Mouse (Mus musculus): ENCODE data around the gene 6430571L13Rik.

6430571L13Rik gene

DNA sequence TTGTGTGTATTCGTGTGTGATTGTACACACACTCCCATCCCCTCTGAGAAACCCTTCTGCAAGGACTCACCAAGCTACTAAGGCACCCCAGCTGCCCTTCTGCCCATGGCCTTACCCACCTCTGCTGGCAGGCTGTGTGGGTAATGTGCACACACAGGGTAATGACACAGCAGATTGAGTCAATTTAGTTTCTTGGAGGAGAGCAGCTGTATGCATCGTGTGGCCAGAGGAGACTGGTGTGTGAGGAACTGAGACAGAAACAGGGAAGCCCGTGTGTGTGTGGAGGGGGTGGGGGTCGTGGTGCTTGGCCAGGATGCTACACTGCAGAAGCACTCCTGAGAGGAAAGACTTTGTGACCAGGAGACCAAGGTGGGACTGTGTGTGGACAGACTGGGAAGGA, 32.0 kb downstream of the 6430571L13Rik start:
- CTCF ChIA-PET, result interaction anchor here (0.6 kb wide), 1 partner anchor 30 kb away, joined by 3 read pairs; no protein-coding TSS in a partner anchor

DNA sequence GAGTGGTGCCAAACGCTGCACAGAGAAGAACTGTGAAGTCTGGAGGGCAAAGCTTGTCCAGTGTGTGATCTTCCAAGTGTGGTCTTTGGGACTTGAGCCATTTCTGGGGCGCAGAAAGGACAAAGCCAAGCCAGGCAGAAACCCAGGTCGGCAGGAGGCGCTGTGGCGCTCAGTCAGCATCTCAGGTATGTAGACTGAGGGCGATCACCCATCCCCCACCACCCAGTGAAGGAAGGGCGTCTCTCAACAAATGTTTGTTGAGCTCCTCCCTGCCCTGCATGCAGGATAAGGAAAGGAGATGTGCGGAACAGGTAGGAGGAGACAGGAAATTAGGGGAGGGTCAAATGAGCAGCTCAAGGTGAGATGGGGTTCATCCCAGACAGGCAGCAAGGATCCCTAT, 34.2 kb downstream of the 6430571L13Rik start:
- CTCF ChIA-PET, result no interaction called here

DNA sequence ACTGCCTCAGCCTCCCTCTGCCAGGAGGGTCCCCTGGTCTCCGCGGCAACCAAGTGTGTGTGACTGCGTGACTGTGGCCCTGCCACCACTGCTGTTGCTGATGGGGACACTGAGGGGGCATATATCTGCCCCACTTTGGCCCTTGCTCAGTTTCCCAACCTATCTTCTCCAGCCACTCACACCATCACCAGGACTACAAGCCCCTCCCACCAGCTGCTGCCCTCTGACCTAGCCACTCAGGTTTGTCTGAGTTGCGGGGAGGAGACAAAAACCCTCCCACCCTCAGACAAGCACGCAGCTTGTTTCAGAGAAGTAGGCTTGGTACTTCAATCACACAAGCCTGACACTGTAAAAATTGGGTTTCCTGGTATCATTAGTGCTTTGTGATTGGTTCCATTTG, 35.0 kb downstream of the 6430571L13Rik start:
- CTCF ChIA-PET, result no interaction called here

- CTCF ChIA-PET, result no interaction called here
Observed at GRCm38 (mm10) chr9:107377961-107378512, 37.6 kb downstream of the 6430571L13Rik start.

DNA sequence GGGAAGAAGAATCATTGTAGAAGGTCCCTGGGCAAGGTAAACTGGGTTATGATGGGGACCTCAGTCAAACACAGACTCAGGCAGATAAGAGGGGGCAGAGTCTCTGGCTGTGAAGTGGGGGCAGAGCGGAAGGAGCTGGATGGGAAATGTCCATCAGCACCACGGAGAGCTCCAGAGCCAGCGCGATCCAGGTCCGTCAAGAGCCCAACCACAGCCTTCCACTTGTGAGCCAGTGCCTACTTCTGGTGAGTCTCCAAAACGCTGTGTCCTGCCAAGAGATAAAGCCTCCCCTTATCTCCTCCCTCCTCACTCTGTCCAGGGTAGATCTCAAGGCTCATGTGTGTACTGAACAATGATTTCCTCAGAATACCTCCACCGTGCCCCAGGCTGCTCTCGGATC, 41.3 kb downstream of the 6430571L13Rik start:
- CTCF ChIA-PET, result no interaction called here

GRCm38 (mm10) chr9:107384396-107384795, 44.0 kb downstream of the 6430571L13Rik start:
- CTCF ChIA-PET, result interaction anchor here (0.6 kb wide), 1 partner anchor 293 kb away, joined by 3 read pairs; no protein-coding TSS in a partner anchor

- CTCF ChIA-PET, result no interaction called here
Observed at GRCm38 (mm10) chr9:107386722-107387121, 46.3 kb downstream of the 6430571L13Rik start.

GRCm38 (mm10) chr9:107387708-107388107, 47.3 kb downstream of the 6430571L13Rik start:
- CTCF ChIA-PET, result no interaction called here

DNA sequence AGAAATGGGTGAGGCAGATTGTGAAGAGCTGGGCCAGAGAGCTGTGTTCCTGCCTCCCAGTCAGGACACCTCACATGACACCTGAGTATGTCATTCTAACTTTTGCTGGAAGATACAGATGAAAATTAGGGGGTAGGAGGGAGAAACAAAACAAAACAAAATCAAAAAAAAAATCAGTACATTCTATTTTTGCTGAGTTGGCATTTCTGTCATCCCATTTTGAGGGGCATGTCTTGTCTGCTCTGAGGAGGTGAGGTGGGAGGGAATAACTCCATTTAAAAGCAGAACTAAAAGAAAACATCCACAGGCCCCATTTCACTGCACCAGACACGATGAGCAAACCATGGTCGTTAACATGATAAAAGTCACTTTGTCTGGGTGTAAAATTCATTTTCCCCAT, 47.9 kb downstream of the 6430571L13Rik start:
- CTCF ChIA-PET, result no interaction called here

- CTCF ChIA-PET, result no interaction called here
Observed at GRCm38 (mm10) chr9:107396397-107396796, 56.0 kb downstream of the 6430571L13Rik start.

DNA sequence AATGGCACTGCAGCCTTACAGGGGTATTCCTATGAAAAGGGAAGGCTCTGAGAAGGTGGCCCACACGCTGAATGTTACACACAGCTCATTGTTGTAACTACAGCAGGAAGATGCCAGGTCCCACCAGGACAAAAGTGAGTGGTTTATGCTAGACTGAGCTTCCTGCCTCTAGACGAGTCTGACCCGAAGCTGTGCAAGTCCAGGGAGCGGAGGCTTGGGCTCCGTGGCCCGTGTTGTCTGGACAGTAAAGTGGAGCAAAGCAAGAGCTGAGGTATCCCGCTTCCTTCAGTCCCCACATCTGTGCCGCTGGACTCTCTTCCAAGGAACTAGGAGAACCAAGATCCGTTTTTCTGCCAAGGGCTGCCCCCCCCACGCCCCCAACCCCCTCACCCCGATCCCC, 58.6 kb downstream of the 6430571L13Rik start:
- CTCF ChIA-PET, result no interaction called here

- CTCF ChIA-PET, result no interaction called here
Observed at GRCm38 (mm10) chr9:107399491-107399971, 59.1 kb downstream of the 6430571L13Rik start, which contains the start of gene Cacna2d2. TSS of gene Cacna2d2 (plus strand) at chr9:107399612.

GRCm38 (mm10) chr9:107400060-107400511, 59.7 kb downstream of the 6430571L13Rik start:
- CTCF ChIA-PET, result no interaction called here

DNA sequence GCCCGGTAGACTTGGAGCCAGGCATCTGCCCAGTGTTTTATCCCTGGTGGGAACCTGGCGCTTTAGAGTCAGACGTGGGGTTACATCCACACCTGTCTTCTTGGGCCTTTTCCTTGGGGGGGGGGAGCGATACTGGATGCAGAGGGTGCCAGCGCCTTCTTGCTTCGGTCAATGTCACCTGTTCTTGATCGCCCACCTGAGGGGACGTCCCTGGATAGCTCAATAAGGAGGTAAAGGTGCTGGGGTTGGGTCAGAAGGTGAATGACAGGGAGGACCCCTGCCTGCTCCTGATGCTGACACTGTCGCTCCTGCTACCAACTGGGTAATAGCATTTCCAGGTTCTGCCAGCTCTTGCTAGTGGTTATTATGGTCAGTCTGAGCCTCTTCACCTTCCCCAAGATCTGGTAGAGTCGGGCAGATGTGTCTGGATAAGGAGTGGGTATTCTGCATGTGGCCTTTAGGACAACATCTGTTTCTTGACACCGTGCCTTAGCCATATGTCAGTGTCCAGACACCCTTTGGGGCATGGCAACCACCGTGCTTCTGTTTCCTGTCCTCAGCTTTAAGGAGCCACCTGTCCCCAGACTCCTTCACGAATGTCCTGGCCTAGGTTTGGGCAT, 60.4 kb downstream of the 6430571L13Rik start:
- CTCF ChIA-PET, result no interaction called here
